Mouse (Mus musculus) Patski (cell line): ENCODE data around the gene Bnipl. TPM values are rescaled to one million over a fixed set of nuclear protein-coding genes. Genes with fewer than 3 reads are reported as not detected.

Experiments
- ATAC-seq: fragments of 100-300 bp; one replicate; pipeline ENCODE4 v1.8.0; 2021
- CTCF ChIA-PET: fragments of 350-600 bp; sonication (Branson Sonifier 250); formaldehyde crosslinking; loops from one replicate; lab custom pipeline; 2022; ENCODE audit warnings: inconsistent platforms; lab: Charles Lee
- POLR2A ChIA-PET: fragments of 350-600 bp; sonication (Branson Sonifier 250); formaldehyde crosslinking; loops from one replicate; lab custom pipeline; 2022; ENCODE audit warnings: antibody characterized with exemption, inconsistent platforms; lab: Charles Lee
- DNase-seq: peaks from one replicate; pipeline ENCODE4 v3.0.0-alpha.2; 2011; ENCODE audit warnings: low read depth, low spot score
- H3K27me3 ChIP-seq: fragments of 371-371 bp; one replicate; pipeline ENCODE4 v1.5.1; 2021
- CTCF ChIP-seq: fragments of 100-300 bp; IDR thresholded peaks from one replicate; pipeline ENCODE4 v1.5.1; 2021
- in situ Hi-C: fragments of 300-500 bp; cut with MboI; formaldehyde crosslinking; loops from 3 replicates; pipeline ENCODE4 v1.11.1; 2018; ENCODE audit warnings: low pct_unique_long_range_greater_than_20kb, mixed read lengths
- polyA plus RNA-seq: library from polyadenylated mRNA; unstranded; gene quantifications from one replicate; pipeline ENCODE4 v1.2.3, GENCODE M21; 2021

Gene Bnipl
- polyA plus RNA-seq, 1 experiment from 2014 or later, result 0.24 TPM

DNA sequence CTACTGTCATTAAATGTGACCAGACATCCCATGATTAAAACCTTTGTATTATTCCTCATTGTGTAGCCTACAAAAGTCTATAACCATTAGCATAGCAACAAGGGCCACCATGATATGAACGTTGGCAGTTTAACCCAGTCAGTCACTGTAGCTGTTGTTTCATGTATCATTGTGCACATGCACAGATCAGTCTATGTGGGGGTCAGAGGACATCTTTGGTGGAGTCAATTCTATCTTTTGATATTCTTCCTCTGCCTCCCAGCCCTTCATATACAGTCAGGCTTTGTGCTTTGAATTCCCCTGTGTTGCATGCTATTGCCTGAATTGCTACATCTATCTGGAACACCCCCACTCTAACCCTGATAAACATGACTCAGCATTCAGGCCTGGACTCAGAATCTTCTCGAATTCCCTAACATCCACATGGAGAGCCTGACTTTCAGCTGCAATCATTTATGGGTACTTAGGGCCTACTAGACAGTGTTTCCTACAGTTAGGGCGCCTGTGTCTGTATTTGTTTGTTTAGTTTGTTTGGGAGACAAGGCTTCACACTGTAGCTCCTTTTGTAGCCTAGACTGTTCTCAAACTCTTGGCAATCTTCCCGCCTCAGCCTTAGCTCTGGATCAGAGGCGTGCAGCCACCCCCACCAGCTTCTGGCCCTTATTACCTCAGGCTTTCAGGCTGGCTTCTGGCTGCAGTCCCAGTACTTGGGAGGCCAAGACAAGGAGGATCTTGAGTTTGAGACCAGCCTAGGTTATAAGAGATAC lies 4.3 kb downstream of the Bnipl start:
- POLR2A ChIA-PET, result interaction anchor here (1.3 kb wide), 1 partner anchor 16 kb away, joined by 3 read pairs; no protein-coding TSS in a partner anchor
- CTCF ChIA-PET, result interaction anchor here (0.9 kb wide), 1 partner anchor 18 kb away, joined by 3 read pairs; no protein-coding TSS in a partner anchor

GRCm38 (mm10) chr3:95243086-95243485 lies 7.9 kb downstream of the Bnipl start:
- ChIA-PET CTCF (interaction anchor here (1.1 to 1.5 kb wide), 2 partner anchors 10 to 12 kb away, joined by 4 read pairs; partner anchors contain the start of gene Mllt11), POLR2A (interaction anchor here (1.0 to 1.1 kb wide), 2 partner anchors 13 to 15 kb away, joined by 3 to 6 read pairs; no protein-coding TSS in a partner anchor)
- H3K27me3 ChIP-seq, result no peaks in the 10 kb centered on the region
- no peak for TF ChIP-seq CTCF
- ATAC-seq (no peak), DNase-seq (no peak)
- in situ Hi-C loops, result no loop called here

More for the DNA sequence above, 4.3 kb downstream of the Bnipl start:
- in situ Hi-C loops, result no loop called here
- no peak for ATAC-seq
- DNase-seq, result no peak
- TF ChIP-seq CTCF, result no peak
- no peaks in the 10 kb centered on the region for H3K27me3 ChIP-seq

GRCm38 (mm10) chr3:95241498-95241897 lies 9.5 kb downstream of the Bnipl start, which contains the start of gene Gm128:
Gene Gm128, minus strand, starts transcription at chr3:95241598.
- in situ Hi-C loops, result no loop called here
- TF ChIP-seq CTCF, result no peak
- POLR2A ChIA-PET, result interaction anchor here (0.7 to 1.1 kb wide), 3 partner anchors 10 to 17 kb away, joined by 3 to 5 read pairs (median 3); no protein-coding TSS in a partner anchor

DNA sequence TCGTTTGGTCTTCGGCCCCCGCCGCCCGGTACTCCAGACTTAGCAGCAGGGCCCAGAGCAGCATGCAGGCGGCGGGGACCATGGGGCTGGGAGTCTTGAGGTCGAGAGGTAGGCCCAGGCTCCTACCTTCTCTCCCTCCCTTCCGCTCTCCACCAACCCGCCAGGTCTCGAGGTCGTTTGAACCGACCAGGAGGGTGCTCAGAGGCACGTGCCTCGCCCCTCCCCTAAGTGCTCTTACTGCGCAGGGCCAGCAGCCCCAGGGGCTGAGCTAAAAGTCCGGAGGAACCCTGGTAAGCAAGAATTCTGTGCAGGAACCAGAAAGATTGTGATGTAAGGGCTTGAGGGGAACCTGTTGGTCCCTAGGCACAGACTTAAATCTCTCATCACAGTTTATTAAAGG lies 10.1 kb downstream of the Bnipl start:
- no peak for DNase-seq
- no peak for TF ChIP-seq CTCF
- in situ Hi-C loops, result no loop called here
- no peaks in the 10 kb centered on the region for H3K27me3 ChIP-seq
- no peak for ATAC-seq
- ChIA-PET POLR2A (interaction anchor here (0.7 to 1.2 kb wide), 4 partner anchors 10 to 17 kb away, joined by 3 read pairs; partner anchors contain the start of gene Cdc42se1), CTCF (interaction anchor here (1.4 kb wide), 1 partner anchor 11 kb away, joined by 5 read pairs; the partner anchor contains the start of gene Bnipl)

More at GRCm38 (mm10) chr3:95241498-95241897, 9.5 kb downstream of the Bnipl start, which contains the start of gene Gm128:
- no peaks in the 10 kb centered on the region for H3K27me3 ChIP-seq
- CTCF ChIA-PET, result interaction anchor here (1.4 kb wide), 1 partner anchor 10 kb away, joined by 5 read pairs; the partner anchor contains the start of gene Bnipl
- DNase-seq (no peak), ATAC-seq (no peak)

DNA sequence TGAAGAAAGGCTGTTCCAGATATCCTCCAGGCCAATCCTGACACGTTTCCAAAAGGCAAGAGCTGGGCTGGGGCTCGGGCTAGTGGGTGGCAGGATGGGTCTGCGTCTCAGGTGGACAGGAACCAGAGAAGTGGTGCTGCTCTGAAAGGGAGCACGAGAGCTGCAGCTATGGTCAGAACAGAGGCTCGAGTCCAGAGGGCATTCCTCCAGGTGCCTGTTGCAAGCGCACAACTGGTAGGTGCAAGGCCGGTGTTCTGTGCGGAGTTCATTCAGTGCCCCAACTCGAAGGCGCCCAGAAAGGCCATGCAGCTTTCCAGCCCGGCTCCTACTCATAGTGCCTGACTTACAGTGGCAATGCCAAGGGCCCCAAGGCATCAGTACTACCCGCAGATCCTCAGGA lies 11.0 kb downstream of the Bnipl start:
- in situ Hi-C loops, result no loop called here
- ATAC-seq (no peak), DNase-seq (no peak)
- ChIA-PET CTCF (no interaction called here), POLR2A (interaction anchor here (1.2 kb wide), 2 partner anchors 11 to 12 kb away, joined by 3 read pairs; partner anchors contain the start of gene Cdc42se1)
- H3K27me3 ChIP-seq, result no peaks in the 10 kb centered on the region
- no peak for TF ChIP-seq CTCF

DNA sequence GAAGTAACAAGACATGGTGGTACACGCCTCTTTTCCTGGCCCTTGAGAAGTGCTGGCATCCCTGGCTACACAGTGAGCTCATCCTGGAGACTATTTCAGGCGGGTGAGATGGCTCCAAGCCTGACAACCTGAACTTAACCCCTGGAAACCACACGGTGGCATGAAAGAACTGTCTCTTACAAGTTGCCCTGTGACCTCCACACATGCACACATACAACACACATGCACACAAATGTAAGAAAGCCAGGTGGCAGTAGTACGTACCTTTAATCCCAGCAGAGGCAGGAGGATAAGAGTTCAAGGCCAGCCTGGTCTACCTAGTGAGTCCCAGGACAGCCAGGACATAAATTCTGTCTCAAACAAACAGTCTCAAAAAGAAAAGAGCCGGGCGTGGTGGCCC lies 12.0 kb downstream of the Bnipl start:
- in situ Hi-C loops, result no loop called here
- CTCF ChIA-PET, result no interaction called here
- POLR2A ChIA-PET, result no interaction called here
- DNase-seq (no peak), ATAC-seq (no peak)
- TF ChIP-seq CTCF, result no peak
- H3K27me3 ChIP-seq, result no peaks in the 10 kb centered on the region

GRCm38 (mm10) chr3:95237541-95238099 lies 13.4 kb downstream of the Bnipl start:
- H3K27me3 ChIP-seq, result no peaks in the 10 kb centered on the region
- DNase-seq (no peak), ATAC-seq (no peak)
- no peak for TF ChIP-seq CTCF
- CTCF ChIA-PET, result no interaction called here
- in situ Hi-C loops, result no loop called here
- POLR2A ChIA-PET, result interaction anchor here (2.2 kb wide), 1 partner anchor 44 kb away, joined by 6 read pairs; the partner anchor contains the start of genes Mindy1 and Prune1

GRCm38 (mm10) chr3:95235386-95236301 lies 15.3 kb downstream of the Bnipl start:
- no peak for TF ChIP-seq CTCF
- ATAC-seq (no peak), DNase-seq (no peak)
- POLR2A ChIA-PET, result interaction anchor here (0.7 to 2.2 kb wide), 4 partner anchors 11 to 170 kb away, joined by 3 to 6 read pairs (median 3); partner anchors contain the start of genes Mindy1 and Prune1
- CTCF ChIA-PET, result interaction anchor here (0.9 to 1.8 kb wide), 4 partner anchors 16 to 93 kb away, joined by 4 to 5 read pairs (median 5); partner anchors contain the start of genes Bnipl and Tnfaip8l2
- in situ Hi-C loops, result no loop called here
- no peaks in the 10 kb centered on the region for H3K27me3 ChIP-seq

DNA sequence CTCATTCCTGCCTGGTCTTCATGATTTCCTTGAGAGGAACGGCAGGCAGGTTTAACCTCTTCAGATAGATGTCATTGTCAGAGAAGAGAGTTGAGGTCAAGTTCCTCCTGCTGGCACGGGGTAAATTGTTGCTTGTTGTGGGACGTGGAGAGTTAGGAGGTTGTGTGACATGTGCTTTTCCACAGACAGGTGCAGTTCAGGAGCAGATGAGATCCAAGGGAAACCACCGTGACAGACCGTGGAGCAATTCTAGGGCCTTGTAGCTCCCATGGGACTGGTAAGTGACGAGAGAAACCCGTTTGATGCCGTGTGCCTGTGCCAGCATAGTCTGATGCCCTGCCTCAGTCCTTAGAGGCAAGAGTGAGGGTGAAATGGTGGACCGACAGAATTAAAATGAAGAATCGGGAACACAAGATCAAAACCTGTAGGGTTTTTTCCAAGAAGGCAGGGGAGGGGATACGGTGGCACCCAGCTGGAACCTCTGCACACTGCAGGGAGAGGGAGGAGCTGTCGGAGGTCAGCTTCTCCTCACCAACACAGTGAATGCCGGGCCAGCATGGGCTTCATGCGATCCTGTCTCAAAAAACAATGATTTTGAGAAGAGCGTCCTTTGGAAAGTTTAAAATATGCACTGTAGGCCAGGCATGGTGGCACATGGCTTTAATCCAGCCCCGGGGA lies 17.6 kb downstream of the Bnipl start:
- H3K27me3 ChIP-seq, result no peaks in the 10 kb centered on the region
- ChIA-PET POLR2A (interaction anchor here (1.3 to 6.7 kb wide), 2 partner anchors 16 to 18 kb away, joined by 4 to 39 read pairs; partner anchors contain the start of genes Bnipl and Gabpb2), CTCF (interaction anchor here (1.0 to 1.3 kb wide), 4 partner anchors 9 to 77 kb away, joined by 3 read pairs; no protein-coding TSS in a partner anchor)
- ATAC-seq (no peak), DNase-seq (no peak)
- TF ChIP-seq CTCF, result no peak
- in situ Hi-C loops, result no loop called here
